Mouse (Mus musculus) ZHBTc4 (cell line): Measurements from ENCODE around the gene Zfp800.

Experiments
- DNase-seq: peaks from one replicate; pipeline ENCODE4 v3.0.0-alpha.2; 2011; ENCODE audit warnings: low read depth, low spot score

Zfp800 gene

DNA sequence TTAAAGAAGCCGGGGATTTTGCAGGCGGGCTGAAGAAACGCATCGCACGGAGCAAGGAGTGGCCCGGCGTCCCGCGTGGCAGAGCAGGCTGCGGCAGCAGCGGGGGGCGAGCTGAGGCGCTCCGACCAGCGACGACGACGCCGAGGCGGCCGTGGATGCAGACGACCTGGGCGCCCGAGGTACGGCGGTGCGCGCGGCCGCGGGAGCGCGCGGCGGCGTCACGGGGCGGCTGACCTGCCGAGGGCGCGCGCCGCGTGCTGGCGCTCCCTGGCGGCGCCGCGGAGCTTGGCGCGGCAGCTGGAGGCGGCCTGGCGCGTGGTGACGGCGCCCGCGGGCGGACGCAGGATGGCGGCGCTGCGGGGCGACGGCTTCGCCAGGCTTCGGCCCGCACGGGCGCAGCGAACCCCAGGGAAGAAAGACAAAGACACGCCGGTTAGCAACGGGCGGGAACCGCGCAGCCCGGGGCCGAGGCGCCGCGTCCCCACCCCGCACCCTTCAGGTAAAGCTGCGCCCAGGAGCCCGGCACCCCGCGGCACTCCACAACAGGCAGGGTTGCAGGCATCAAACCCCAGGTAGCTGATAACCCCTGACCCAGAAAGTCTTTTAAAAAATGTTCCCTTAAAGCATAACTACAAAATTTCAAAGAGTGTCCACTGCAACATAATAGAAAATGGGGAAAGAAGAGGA, 182.4 kb downstream of the Zfp800 start:
- DNase-seq, result peak; percentile 82

DNA sequence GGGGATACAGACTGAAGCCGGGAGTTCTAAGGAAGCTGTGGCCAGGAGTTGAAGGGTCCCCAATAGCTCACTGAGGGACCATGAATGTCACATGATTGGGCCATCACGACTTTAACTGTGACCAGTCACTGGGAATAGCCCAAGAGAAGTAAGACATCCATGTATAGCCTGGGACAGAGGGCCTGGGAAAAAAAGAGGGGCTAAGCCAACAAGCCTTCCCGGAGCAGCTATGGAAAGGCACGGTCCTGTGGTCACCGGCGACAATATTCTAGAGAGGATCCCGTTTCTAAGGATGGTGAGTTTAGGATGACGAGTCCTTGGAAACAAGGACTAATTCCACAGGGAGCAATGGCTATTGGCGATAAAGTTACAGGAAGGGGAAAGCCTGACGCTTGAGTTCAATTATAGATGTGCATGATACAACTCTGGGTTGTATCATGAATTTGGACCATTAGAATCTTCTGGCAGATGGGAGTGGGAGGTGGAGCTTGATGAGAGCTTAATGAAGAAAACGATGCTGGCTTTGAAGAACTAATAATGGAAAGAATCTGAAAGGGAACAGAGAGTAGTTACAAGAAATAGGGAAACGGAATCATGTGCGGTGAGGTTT, 183.0 kb downstream of the Zfp800 start:
- no peak for DNase-seq

DNA sequence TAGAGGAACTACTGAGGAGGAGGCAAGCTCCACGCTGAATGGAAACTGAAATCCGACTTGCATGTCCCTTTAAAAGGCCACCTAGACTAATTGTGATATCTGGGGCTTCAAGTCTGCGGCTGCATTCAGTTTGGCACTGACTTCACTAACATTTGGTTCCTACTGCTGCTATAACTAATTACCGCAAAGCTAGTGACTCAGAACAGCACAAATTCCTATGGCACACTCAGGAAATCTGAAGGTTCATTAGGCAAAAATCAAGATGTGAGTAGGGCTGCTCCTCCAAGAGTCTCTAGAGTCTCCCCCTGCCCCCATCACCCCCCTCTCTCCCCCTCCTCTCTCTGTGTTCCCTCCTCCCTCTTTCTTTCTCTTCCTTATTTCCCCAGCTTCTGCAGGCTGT, 194.4 kb downstream of the Zfp800 start:
- DNase-seq, result no peak

DNA sequence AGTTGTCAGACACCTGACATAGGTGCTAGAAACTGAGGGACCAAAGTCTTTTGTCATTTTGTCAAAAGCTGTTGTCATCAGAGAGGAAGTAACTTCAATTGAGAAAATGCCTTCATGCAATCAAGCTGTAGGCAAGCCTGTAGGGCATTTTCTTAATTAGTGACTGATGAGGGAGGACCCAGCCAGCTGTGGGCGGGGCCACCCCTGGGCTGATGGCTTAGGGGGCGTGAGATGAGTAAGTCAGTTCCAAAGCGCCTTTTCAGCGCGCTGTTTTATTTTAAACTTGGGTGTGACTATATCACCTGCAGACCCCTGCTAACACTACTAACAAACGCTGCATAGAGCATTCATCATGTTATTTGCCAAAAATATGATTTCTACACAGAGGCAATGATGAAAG, 195.0 kb downstream of the Zfp800 start:
- DNase-seq, result peak; percentile 7

DNA sequence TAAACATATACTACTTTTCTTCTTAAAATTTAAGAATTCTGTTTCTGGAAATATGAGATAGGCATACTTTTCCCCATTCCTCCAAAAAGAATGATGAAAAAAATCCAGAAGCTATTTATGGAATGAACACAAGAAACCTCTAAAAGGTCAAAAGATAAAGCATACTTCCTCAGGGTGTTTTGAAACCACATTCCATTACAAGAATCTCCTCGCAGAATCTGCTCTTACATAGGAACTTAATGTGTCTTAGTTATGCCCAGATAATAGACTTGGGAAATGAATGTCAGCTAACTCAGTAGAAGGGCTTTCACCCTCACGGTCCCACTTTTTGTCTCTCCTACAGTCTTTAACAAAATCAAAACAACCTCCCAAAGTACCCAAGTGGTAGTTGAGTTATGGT, 203.9 kb downstream of the Zfp800 start:
- DNase-seq, result no peak

DNA sequence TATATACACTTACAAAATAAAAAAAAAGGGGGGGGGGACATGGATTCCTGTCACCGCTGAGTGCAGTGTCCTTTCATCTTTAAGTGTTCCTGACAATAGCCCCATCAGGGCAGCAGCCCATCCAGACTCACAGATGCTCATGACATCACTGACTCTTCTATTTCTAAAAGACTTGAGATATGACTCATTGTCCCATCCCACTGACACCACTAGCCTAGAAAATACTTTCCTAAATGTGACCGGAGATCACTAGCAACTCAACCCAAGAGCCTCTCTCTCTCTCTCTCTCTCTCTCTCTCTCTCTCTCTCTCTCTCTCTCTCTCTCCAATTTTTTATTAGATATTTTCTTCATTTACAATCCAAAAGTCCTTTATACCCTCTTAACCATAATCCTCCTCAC, 205.9 kb downstream of the Zfp800 start:
- no peak for DNase-seq
